Mouse (Mus musculus): ENCODE data around the gene Gm44503.

Gene Gm44503

DNA sequence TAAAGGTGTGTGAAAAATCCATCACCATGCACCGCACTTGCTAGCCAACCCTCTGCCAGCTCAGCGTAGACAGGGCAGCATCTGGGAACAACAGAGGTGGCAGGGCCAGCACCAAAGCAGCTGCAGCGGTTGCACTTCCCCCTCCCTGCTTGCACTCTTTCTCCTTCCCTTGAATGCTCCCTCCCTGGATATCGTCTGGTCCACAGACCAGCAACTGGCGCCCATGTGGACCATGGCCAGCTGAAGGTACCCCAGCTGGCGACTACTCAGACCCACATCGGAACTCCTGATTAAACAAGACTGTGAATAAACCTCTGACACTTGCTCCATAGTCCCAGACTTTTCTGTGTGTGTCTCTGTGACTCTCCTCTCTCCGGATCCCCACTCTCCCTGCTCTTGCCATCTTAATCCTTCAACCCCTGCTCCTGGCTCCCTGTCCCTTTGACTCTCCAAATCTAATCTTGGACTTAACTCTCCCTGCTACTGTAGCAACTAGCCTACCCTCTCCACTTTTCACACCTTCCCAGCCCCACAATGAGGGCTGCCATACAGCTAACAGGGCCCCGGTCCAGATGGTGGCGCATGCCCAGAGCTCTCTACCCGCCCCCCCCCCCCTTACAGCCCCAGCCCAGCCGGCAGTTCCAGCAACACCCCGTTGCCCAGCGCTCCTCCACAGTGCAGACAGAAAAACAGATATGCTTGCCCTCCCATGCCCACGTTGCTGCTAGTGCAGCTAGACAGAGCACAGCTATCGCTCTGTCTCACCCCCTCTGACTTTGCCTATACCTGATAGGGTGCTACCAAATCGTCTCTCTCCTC is 67.4 kb downstream of the Gm44503 start:
- no peak for DNase-seq (ENCODE audit: low spot score in 2 of 2)

GRCm38 (mm10) chr9:73030443-73030842 is 71.8 kb downstream of the Gm44503 start:
- DNase-seq (ENCODE audit: low spot score in 2 of 2) = no peak

GRCm38 (mm10) chr9:73031421-73031820 is 72.8 kb downstream of the Gm44503 start:
- no peak for DNase-seq (ENCODE audit: low spot score in 2 of 2)

DNA sequence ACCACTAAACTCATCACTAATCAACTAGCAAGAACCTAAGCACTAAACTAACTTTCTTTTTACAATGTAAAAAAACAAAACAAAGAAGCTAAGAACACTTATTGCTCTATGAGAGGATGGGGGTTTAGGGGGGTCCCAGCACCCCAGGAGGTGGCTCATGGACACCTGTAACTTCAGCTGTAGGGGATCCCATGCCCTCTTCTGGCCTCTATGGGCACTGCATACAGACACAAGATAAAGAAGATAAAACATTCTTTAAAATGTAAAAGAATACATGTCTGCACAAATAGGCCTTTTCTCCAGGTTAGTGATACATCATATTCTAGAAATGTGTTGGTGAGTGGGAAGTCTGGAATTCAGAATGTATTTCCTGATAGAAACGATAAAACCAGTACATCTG is 74.8 kb downstream of the Gm44503 start:
- DNase-seq (ENCODE audit: low spot score in 2 of 2) = no peak

DNA sequence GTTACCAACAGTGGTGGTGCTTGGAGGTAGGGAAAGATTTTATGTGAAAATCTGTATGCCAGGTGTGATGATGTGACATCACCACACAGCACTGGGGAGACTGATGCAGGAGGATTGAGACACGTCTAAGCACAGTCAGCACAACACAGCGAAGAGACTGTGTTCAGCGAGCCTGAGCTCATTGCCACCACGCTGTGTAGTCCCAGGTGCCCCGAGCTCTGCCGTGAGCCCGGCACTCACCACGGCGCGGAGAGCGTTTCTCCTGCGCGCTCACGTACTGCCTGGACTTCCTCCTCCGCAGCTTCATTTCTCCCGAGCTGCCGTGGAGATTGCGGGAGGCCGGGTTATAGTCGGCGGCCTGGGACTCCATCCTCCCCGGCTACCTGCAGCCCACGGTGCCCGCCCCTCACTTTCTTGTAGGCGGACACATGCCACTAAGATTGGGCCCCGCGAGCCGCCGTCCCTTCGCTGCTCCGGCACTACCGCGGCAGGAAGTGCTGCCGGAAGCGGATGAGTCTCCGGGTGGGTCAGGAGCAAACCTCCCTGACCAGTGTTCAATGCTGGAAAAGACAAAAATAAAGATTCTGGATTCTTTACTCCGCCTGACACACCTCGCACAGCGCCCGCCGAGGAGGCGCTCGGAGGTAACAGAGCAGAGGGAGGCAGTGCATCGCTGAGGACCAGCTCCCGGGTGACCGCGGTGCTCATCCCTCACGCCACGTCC is 80.7 kb downstream of the Gm44503 start:
- DNase-seq (ENCODE audit: low spot score in 2 of 2) = peak; percentile 78 to 87

DNA sequence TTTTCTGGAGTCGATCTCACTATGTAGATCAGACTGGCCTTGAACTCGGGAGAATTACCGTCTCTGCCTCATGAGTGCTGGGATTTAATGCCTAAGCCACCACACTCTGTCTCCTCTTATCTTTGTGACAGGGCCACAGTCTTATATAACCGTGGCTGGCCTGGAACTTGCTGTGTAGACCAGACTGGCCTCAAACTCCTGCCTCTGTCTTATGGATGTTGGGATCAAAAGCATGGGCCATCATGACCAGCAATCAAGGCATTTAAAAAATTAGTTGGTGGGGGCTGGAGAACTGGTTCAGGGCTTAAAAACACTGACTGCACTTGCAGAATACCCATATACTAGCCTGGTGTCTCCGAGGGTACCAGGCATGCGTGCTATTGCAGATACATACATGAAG is 81.4 kb downstream of the Gm44503 start, which contains the start of gene Pigb:
Gene Pigb (minus strand): TSS at position 299 of the 400 bp plus-strand sequence.
- DNase-seq (ENCODE audit: low spot score in 2 of 2) = no peak

DNA sequence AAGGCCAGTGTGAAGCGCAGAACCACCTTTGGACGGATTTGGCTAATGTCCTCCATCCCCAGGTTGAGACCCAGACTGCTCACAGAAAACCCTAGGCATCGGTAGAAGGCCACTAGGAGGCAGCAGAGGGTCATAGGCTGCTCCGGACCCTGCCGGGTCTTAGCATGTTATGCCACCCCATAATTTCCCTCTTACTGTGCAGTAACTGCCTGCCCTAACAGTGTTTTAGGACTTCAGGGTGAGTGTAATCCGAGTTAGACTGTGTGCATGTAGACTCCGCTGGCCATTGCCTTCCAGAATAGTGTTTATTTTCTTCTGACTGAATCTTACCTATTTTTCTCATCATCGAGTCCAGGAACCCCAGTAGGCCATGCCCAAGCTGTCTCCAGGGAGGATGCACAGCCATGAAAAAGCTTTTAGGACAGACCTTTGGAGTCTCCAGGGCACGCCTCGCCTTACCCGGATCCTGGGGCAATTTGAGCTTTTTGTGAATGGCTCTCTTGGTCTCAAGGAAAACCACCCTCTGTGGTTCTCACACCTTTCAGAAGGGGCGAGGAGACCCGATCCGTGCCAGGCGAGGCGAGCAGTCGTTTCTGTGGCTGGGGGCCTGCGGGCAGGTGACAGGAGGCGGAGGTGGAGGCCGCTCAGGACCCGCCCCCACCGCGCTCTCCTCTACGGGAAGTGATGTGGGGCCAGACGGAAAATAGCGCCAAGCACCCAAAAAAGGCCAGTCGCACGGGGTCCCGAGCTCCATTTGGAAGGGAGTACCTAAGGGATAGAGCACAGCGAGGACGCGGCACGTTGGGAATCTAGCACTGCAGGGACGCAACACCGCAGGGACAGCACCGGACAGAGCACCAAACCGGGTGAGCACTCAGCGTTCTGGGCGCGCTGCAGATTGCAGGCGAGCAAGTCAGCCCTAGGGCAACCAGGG is 85.8 kb downstream of the Gm44503 start, which contains the start of gene Rab27a:
Gene Rab27a (plus strand): TSS at position 709 of the 934 bp plus-strand sequence.
- DNase-seq (ENCODE audit: low spot score in 2 of 2) = peak; percentile 49 to 67

- no peak for DNase-seq (ENCODE audit: low spot score in 2 of 2)
Observed at GRCm38 (mm10) chr9:73045204-73045603, 86.6 kb downstream of the Gm44503 start.

GRCm38 (mm10) chr9:73045711-73046110 is 87.1 kb downstream of the Gm44503 start:
- DNase-seq (ENCODE audit: low spot score in 2 of 2) = no peak

- no peak for DNase-seq (ENCODE audit: low spot score in 2 of 2)
Observed at GRCm38 (mm10) chr9:73047906-73048305, 89.3 kb downstream of the Gm44503 start.

DNA sequence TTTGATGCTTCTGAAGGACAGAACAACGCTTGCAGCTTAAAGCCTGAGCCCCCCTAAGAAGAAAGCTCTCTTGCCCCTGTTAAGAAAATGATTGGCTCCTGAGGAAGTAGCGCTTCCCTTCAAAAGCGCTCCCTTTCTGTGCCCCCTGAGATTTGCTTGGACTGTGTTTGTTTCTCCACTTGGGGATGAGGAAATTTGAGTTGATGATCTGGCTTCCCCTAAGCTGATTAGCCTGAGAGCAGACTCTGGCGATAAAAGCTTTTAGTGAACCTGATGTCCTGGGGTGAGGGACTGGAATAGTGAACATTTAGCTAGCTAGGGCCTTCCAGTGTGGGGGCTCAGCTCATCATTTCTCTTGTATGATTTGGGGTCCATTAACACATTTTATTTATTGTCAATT is 90.3 kb downstream of the Gm44503 start:
- DNase-seq (ENCODE audit: low spot score in 2 of 2) = no peak

DNA sequence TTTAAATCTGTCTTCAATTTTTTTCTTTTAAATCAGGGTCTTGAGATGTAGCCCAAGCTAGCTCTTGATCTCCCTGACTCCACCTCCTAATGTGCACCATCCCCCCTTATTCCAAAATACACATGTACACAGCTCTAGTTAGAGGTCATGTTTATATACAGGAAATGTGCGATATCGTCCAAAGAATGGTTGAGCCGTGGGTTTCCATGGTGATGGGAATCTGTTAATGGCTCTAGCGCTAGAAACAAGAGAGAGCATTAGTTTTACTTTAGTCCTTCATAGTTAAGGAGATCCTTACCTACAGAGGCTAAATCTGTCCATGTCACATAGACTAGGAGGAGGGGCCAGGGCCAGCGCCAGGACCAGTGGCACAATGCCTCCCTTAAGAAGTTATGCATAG is 91.2 kb downstream of the Gm44503 start:
- DNase-seq (ENCODE audit: low spot score in 2 of 2) = no peak

DNA sequence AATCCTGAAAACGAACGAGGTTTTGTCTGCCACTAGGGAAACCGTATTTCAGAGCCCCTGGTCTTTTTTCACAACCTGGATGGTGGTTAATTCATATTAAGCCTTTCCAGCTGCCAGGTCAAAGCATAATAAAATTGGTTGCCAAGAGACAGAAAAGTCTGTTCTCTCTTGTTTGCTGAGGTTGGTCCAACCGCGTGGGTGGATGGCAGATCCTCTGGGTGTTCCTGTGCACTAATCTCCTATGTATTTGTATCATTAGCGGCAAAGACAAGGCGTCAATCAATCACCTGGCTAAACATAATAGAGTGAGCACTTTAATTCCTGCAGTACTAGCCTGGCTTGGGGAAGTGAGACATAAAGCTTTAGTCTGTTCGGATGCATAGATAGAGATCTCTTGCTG is 92.0 kb downstream of the Gm44503 start:
- no peak for DNase-seq (ENCODE audit: low spot score in 2 of 2)

DNA sequence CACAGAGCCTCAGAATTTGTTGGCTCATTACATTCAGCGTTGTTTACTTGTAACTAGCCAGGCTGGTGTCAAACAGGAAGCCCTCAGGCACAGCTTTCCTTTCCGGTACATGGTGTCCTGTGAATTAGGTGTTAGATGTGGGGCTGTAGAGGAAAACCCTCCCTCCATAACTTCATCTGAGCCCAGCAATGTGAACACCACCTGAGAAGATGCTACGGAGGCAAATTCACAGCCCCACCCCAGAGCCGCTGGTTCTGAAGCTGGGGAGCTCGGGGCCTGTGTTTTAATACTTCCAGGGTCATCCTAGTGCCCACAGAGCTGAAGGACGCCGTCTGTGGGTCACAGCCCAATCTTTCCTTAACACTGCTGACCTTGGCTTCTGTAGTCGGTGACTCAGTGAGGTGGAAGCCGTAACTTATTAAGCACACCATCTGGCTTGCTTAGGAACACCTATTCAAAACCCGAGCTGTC is 96.8 kb downstream of the Gm44503 start:
- DNase-seq (ENCODE audit: low spot score in 2 of 2) = no peak

DNA sequence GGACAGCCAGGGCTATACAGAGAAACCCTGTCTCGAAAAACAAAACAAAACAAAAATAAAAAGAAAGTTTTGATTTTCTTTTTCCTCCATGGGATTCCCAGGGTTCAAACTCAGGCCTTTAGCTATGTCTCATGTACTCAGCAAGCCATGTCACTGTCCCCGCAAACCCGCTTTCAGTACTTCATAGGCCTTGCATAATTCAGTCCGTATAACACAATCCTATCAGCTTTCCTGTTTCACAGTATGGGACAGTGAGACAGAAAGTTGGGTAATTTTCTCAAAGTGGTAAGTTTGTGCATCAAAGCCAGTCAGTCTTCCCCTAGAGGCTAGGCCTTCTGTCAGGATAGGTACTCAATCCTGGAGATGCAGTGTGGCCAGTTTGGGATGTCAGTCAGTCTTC is 100.6 kb downstream of the Gm44503 start:
- DNase-seq (ENCODE audit: low spot score in 2 of 2) = no peak

DNA sequence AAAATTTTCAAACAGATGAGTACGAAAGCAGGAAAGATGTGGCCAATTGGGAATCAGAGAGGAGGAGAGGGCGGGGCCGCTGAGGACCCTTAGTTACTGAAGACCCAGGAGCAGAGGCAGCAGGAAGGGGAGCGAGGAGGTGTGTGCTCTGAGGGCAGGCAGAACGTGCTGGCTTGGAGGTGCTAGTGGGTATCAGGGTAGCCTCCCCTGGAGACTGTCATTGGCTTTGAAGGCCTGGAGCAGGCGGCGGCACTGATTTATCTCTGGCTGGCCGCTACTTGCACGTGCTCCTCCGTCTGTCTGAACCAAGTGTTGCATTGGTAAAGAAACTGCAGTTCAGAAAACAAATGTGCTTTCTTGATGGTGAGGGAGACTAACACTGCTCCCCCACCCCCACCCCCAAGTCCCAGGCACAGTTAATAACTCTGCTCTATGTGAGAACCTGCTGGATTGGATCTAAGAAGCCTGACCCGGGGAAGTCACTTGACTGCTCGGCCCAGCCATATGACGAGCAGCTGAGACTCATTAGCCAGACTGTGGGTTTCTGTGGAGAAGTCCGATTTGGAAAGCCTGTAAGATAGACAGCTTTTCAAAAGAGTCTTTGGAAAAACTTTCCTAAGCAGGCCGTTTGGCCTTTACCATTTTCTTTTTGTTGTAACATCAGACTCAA is 105.1 kb downstream of the Gm44503 start:
- no peak for DNase-seq (ENCODE audit: low spot score in 2 of 2)

Data from frontal cortex, postnatal 14 days (tissue).